ENCODE assay signal across 21 mouse cellular contexts in the genomic region with DNA sequence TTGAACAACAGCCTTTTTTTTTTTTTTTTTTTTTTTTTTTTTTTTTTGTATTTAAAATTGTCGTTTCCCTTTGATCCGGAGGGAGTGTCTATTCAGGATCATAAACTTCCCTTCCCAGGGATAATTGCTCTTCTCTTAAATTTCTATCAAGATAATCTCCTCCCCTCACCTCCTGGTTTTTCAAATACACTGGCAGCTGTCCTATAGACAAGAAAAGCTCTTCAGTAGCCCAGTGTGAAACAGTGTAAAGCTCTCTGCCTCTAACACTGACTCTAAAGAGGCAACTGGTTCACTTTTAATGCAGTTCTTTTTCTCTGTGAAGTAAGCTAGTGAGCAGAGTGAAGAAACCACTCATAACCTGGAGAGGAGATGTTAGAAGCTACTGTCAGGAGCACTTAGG.
DNase-seq lines count a peak whose midpoint lies in the region; ATAC-seq and TF ChIP-seq lines count a peak whose summit lies in the region.
"Had no signal": no experiment of that assay in that cellular context is flagged by ENCODE, and none has a peak within 500 bp of the region (broad histone marks: within the 10 kb centered on the region; RNA-seq: fewer than 3 reads in every experiment).

No protein-coding gene starts in this region.

- no peaks in the 10 kb centered on the region for H3K4me1 ChIP-seq in kidney, embryonic 14.5 days (ENCODE audit: control insufficient read depth, insufficient read depth, low read length)
- no peaks in the 10 kb centered on the region for H3K4me1 ChIP-seq in kidney, embryonic 16.5 days (ENCODE audit: insufficient read depth, low read length)
- peaks cover 9% of the 10 kb centered on the region for H3K4me1 ChIP-seq in midbrain, embryonic 10.5 days
- no peaks in the 10 kb centered on the region for H3K4me1 ChIP-seq in midbrain, postnatal 0 days (ENCODE audit: insufficient read depth, low read length)
- H3K4me1 ChIP-seq: embryonic facial prominence, embryonic 10.5 days; embryonic facial prominence, embryonic 12.5 days; forebrain, embryonic 13.5 days; forebrain, embryonic 15.5 days had no signal

- H3K36me3 ChIP-seq in kidney, embryonic 14.5 days (ENCODE audit: control insufficient read depth, insufficient read depth, low read length) = no peaks in the 10 kb centered on the region
- H3K36me3 ChIP-seq in kidney, embryonic 16.5 days (ENCODE audit: insufficient read depth, low read length) = no peaks in the 10 kb centered on the region
- H3K36me3 ChIP-seq in midbrain, embryonic 10.5 days = no peaks in the 10 kb centered on the region
- no peaks in the 10 kb centered on the region for H3K36me3 ChIP-seq in midbrain, postnatal 0 days (ENCODE audit: insufficient read depth, low read length)
- H3K36me3 ChIP-seq: embryonic facial prominence, embryonic 10.5 days; embryonic facial prominence, embryonic 12.5 days; forebrain, embryonic 15.5 days had no signal

- no peak for TF ChIP-seq CTCF in midbrain, postnatal 0 days (IDR thresholded peaks at IDR 0.05)
- TF ChIP-seq CTCF in brain, embryonic 14.5 days (IDR thresholded peaks at IDR 0.05; ENCODE audit: borderline replicate concordance, extremely low read depth, insufficient read depth, insufficient read length) = no peak

- WGBS in kidney, embryonic 14.5 days = 35% methylated on average over 2 of the region's 2 CpGs
- WGBS in kidney, embryonic 16.5 days = 34% methylated on average over 2 of the region's 2 CpGs
- 36% methylated on average over 2 of the region's 2 CpGs for WGBS in midbrain, embryonic 10.5 days
- 21% methylated on average over 2 of the region's 2 CpGs for WGBS in midbrain, postnatal 0 days

- H3K4me2 ChIP-seq in kidney, embryonic 14.5 days (replicated peaks; ENCODE audit: low read depth, low read length) = no peak overlapping the region
- H3K4me2 ChIP-seq in kidney, embryonic 16.5 days (replicated peaks; ENCODE audit: low read depth, low read length) = no peak overlapping the region
- no peak overlapping the region for H3K4me2 ChIP-seq in midbrain, postnatal 0 days (ENCODE audit: low read depth, low read length, poor library complexity, severe bottlenecking)
- H3K4me2 ChIP-seq: embryonic facial prominence, embryonic 12.5 days; forebrain, embryonic 13.5 days; forebrain, embryonic 15.5 days had no signal

- H3K9ac ChIP-seq in kidney, embryonic 14.5 days (ENCODE audit: low read depth, low read length) = no peak overlapping the region
- H3K9ac ChIP-seq in kidney, embryonic 16.5 days (replicated peaks; ENCODE audit: low read length) = no peak overlapping the region
- H3K9ac ChIP-seq in midbrain, postnatal 0 days (replicated peaks; ENCODE audit: low read length, poor library complexity, severe bottlenecking) = no peak overlapping the region
- H3K9ac ChIP-seq: embryonic facial prominence, embryonic 12.5 days; forebrain, embryonic 13.5 days; forebrain, embryonic 15.5 days; forebrain, postnatal 0 days had no signal

- no peaks in the 10 kb centered on the region for H3K9me3 ChIP-seq in kidney, embryonic 14.5 days (ENCODE audit: control insufficient read depth, low read length)
- no peaks in the 10 kb centered on the region for H3K9me3 ChIP-seq in kidney, embryonic 16.5 days (ENCODE audit: low read length)
- H3K9me3 ChIP-seq in midbrain, embryonic 10.5 days (replicated peaks) = no peaks in the 10 kb centered on the region
- H3K9me3 ChIP-seq in midbrain, postnatal 0 days (ENCODE audit: low read length) = no peaks in the 10 kb centered on the region
- H3K9me3 ChIP-seq: embryonic facial prominence, embryonic 10.5 days; embryonic facial prominence, embryonic 12.5 days; forebrain, embryonic 13.5 days; forebrain, embryonic 15.5 days had no signal

- H3K27ac ChIP-seq in kidney, embryonic 14.5 days (ENCODE audit: low read depth, low read length) = no peak overlapping the region
- no peak overlapping the region for H3K27ac ChIP-seq in kidney, embryonic 16.5 days (ENCODE audit: low read length)
- H3K27ac ChIP-seq in midbrain, embryonic 10.5 days (replicated peaks) = 0 out of 2 replicates have a peak overlapping the region, but pooled peaks have one; percentile 17
- H3K27ac ChIP-seq in midbrain, postnatal 0 days (ENCODE audit: low read depth, low read length) = no peak overlapping the region
- H3K27ac ChIP-seq: embryonic facial prominence, embryonic 10.5 days; embryonic facial prominence, embryonic 12.5 days; forebrain, embryonic 13.5 days; forebrain, embryonic 15.5 days had no signal

- no peak overlapping the region for H3K4me3 ChIP-seq in kidney, embryonic 14.5 days (ENCODE audit: low read length)
- no peak overlapping the region for H3K4me3 ChIP-seq in kidney, embryonic 16.5 days (ENCODE audit: low read length)
- no peak overlapping the region for H3K4me3 ChIP-seq in midbrain, embryonic 10.5 days
- no peak overlapping the region for H3K4me3 ChIP-seq in midbrain, postnatal 0 days (ENCODE audit: low read depth, low read length)
- H3K4me3 ChIP-seq: embryonic facial prominence, embryonic 10.5 days; embryonic facial prominence, embryonic 12.5 days; forebrain, embryonic 13.5 days; forebrain, embryonic 15.5 days had no signal

- TF ChIP-seq POLR2A in brain, embryonic 14.5 days (IDR thresholded peaks at IDR 0.05; ENCODE audit: borderline replicate concordance, extremely low read depth, insufficient read depth, insufficient read length, poor library complexity, severe bottlenecking) = no peak

- H3K27me3 ChIP-seq in kidney, embryonic 14.5 days (ENCODE audit: control insufficient read depth, insufficient read depth, low read length) = no peaks in the 10 kb centered on the region
- H3K27me3 ChIP-seq in kidney, embryonic 16.5 days (ENCODE audit: insufficient read depth, low read length) = no peaks in the 10 kb centered on the region
- H3K27me3 ChIP-seq in midbrain, embryonic 10.5 days (ENCODE audit: low read depth, poor library complexity, severe bottlenecking) = no peaks in the 10 kb centered on the region
- H3K27me3 ChIP-seq in midbrain, postnatal 0 days (ENCODE audit: insufficient read depth, low read length) = no peaks in the 10 kb centered on the region
- H3K27me3 ChIP-seq: embryonic facial prominence, embryonic 12.5 days; forebrain, embryonic 13.5 days; forebrain, embryonic 15.5 days had no signal

- ATAC-seq in kidney, embryonic 14.5 days (ENCODE audit: low FRiP score, low TSS enrichment) = peak; percentile 68
- peak; percentile 35; the same call in 1 of the 2 replicates for ATAC-seq in kidney, embryonic 16.5 days (ENCODE audit: low FRiP score, low TSS enrichment)
- no peak for ATAC-seq in midbrain, postnatal 0 days (ENCODE audit: low FRiP score)
- ATAC-seq: forebrain, embryonic 13.5 days; forebrain, embryonic 15.5 days; forebrain, postnatal 0 days had no signal

- DNase-seq in kidney, adult 9 months = no peak
- DNase-seq in kidney, adult 18-20 months = no peak
- no peak for DNase-seq in midbrain, embryonic 10.5 days (ENCODE audit: low spot score)
- DNase-seq in midbrain, postnatal 0 days (ENCODE audit: low spot score) = no peak
- peak; percentile 12 for DNase-seq in brain, embryonic 14.5 days (ENCODE audit: low read depth)
- DNase-seq in urinary bladder, postnatal 14 days (ENCODE audit: low spot score) = no peak
- DNase-seq: adrenal gland, adult 2 months; adrenal gland, postnatal 10 days; adrenal gland, postnatal 25 days; cerebellum, adult 11-12 months; cerebellum, adult 2 months; cerebellum, adult 9-10 months; cerebellum, postnatal 10 days; cerebellum, postnatal 25 days; forebrain, postnatal 0 days had no signal
